Mouse (Mus musculus) brain, embryonic 14.5 days (tissue): ENCODE results near the gene 1700021F05Rik.

Source experiments
- CTCF ChIP-seq: fragments of 200-500 bp; IDR thresholded peaks from 2 replicates; pipeline ENCODE4 v1.5.1; 2012; ENCODE audit warnings: inconsistent platforms, mild to moderate bottlenecking, moderate library complexity, borderline replicate concordance; ENCODE audit not compliant: insufficient read depth, insufficient read length; ENCODE audit errors: extremely low read depth
- POLR2A ChIP-seq: fragments of 200-500 bp; IDR thresholded peaks from 2 replicates; pipeline ENCODE4 v1.6.1; 2012; ENCODE audit warnings: mild to moderate bottlenecking, inconsistent platforms, borderline replicate concordance; ENCODE audit not compliant: poor library complexity, insufficient read depth, insufficient read length, severe bottlenecking; ENCODE audit errors: extremely low read depth

GRCm38 (mm10) chr10:43518368-43518767 lies 22.4 kb downstream of the 1700021F05Rik start:
- no peak for TF ChIP-seq CTCF
- TF ChIP-seq POLR2A, result no peak
